Mouse (Mus musculus): ENCODE data around the gene Comp. TPM values are rescaled to one million over a fixed set of nuclear protein-coding genes. Genes with fewer than 3 reads are reported as not detected.

The Comp gene
- polyA plus RNA-seq, 1 experiment from 2014 or later = 2.7 TPM

- H3K9ac ChIP-seq = no peak overlapping the region
- H3K36me3 ChIP-seq = peaks cover 100% of the 10 kb centered on the region
- no peak overlapping the region for H3K4me2 ChIP-seq
- H3K4me3 ChIP-seq = no peak overlapping the region
- H3K27me3 ChIP-seq (replicated peaks) = no peaks in the 10 kb centered on the region
- ATAC-seq (ENCODE audit: insufficient number of reproducible peaks, low FRiP score) = no peak
- H3K27ac ChIP-seq (ENCODE audit: poor library complexity, severe bottlenecking) = no peak overlapping the region
- H3K9me3 ChIP-seq (replicated peaks) = no peaks in the 10 kb centered on the region
- WGBS = 88% methylated on average over 7 of the region's 7 CpGs
- H3K4me1 ChIP-seq (replicated peaks) = 0 out of 2 replicates have a peak, but pooled peaks cover 7% of the 10 kb centered on the region
Observed at GRCm38 (mm10) chr8:70338931-70339330, 34.4 kb upstream of the Comp start.

DNA sequence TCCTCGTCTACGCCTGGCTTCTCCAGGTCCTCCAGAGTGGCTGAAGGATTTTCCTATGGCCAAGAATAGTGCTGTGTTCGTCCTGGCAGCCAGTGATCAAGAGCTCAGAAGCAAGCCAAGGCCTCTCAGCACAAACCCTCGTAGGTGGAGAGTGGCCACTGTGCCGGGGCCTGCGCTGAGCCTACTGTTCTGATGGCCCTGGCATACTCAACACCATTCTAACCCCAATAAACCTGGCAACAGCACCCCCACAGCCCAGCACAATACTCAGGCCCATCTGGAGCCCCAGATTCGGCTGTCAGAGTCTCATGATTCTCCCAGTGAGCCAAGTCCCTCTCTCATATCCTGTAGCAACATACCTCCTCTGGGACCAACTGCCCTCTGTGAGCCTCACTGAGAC, 32.7 kb upstream of the Comp start:
- 87% methylated on average over 7 of the region's 7 CpGs for WGBS
- no peak overlapping the region; the same call in 1 of the 2 replicates for H3K9ac ChIP-seq

DNA sequence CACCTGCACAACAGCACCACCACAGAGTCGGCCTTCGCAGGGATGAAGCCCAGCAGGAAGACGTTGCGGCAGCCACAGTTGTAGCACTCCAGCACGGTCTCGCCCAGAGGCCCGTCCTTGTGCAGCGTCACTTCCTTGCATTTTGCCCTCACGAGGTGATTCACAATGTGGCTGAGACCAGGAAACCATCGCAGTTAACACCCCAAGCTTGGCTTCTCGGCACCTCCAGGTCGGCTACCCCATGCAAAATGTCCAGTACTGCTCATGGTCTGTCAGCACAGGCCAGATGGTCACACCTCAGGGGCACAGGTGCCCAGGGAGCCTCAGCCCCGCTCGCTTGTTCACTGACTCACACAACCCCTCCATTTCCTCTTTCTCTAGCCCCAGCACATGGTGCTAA, 31.4 kb upstream of the Comp start:
- Histone ChIP-seq H3K27ac (ENCODE audit: poor library complexity, severe bottlenecking) (no peak overlapping the region), H3K4me2 (no peak overlapping the region), H3K4me3 (no peak overlapping the region), H3K9me3 (replicated peaks) (no peaks in the 10 kb centered on the region), H3K9ac (no peak overlapping the region), H3K36me3 (peaks cover 85% of the 10 kb centered on the region), H3K4me1 (replicated peaks) (peaks cover 13% of the 10 kb centered on the region; the same call in 1 of the 2 replicates), H3K27me3 (replicated peaks) (no peaks in the 10 kb centered on the region)
- 90% methylated on average over 14 of the region's 14 CpGs for WGBS
- ATAC-seq (ENCODE audit: insufficient number of reproducible peaks, low FRiP score) = no peak

More for the DNA sequence above, 32.7 kb upstream of the Comp start:
- no peak for ATAC-seq (ENCODE audit: insufficient number of reproducible peaks, low FRiP score)
- Histone ChIP-seq H3K27me3 (replicated peaks) (no peaks in the 10 kb centered on the region), H3K27ac (ENCODE audit: poor library complexity, severe bottlenecking) (no peak overlapping the region), H3K9me3 (replicated peaks) (no peaks in the 10 kb centered on the region), H3K4me2 (no peak overlapping the region), H3K4me3 (no peak overlapping the region), H3K4me1 (replicated peaks) (peaks cover 13% of the 10 kb centered on the region; the same call in 1 of the 2 replicates), H3K36me3 (peaks cover 88% of the 10 kb centered on the region)

- ATAC-seq (ENCODE audit: insufficient number of reproducible peaks, low FRiP score) = no peak
- Histone ChIP-seq H3K4me1 (replicated peaks) (peaks cover 15% of the 10 kb centered on the region; the same call in 1 of the 2 replicates), H3K27ac (ENCODE audit: poor library complexity, severe bottlenecking) (no peak overlapping the region), H3K36me3 (peaks cover 76% of the 10 kb centered on the region), H3K4me2 (no peak overlapping the region), H3K4me3 (no peak overlapping the region), H3K9ac (no peak overlapping the region), H3K27me3 (replicated peaks) (no peaks in the 10 kb centered on the region), H3K9me3 (replicated peaks) (no peaks in the 10 kb centered on the region)
- 87% methylated on average over 7 of the region's 7 CpGs for WGBS
Observed at GRCm38 (mm10) chr8:70343076-70343475, 30.3 kb upstream of the Comp start.

- H3K9me3 ChIP-seq (replicated peaks) = no peaks in the 10 kb centered on the region
- H3K9ac ChIP-seq = no peak overlapping the region
- peaks cover 76% of the 10 kb centered on the region for H3K36me3 ChIP-seq
- 0 out of 2 replicates have a peak, but pooled peaks have one; percentile 27 for ATAC-seq (ENCODE audit: insufficient number of reproducible peaks, low FRiP score)
- WGBS = 61% methylated on average over 6 of the region's 6 CpGs
- H3K27me3 ChIP-seq (replicated peaks) = no peaks in the 10 kb centered on the region
- peaks cover 21% of the 10 kb centered on the region for H3K4me1 ChIP-seq (replicated peaks)
- no peak overlapping the region for H3K27ac ChIP-seq (ENCODE audit: poor library complexity, severe bottlenecking)
- H3K4me3 ChIP-seq = no peak overlapping the region
- H3K4me2 ChIP-seq = no peak overlapping the region
Observed at GRCm38 (mm10) chr8:70343696-70344095, 29.7 kb upstream of the Comp start.

GRCm38 (mm10) chr8:70344279-70344678, 29.1 kb upstream of the Comp start:
- no peak for ATAC-seq (ENCODE audit: insufficient number of reproducible peaks, low FRiP score)
- 81% methylated on average over 2 of the region's 2 CpGs for WGBS
- H3K36me3 ChIP-seq = peaks cover 76% of the 10 kb centered on the region
- no peak overlapping the region for H3K9ac ChIP-seq
- H3K4me2 ChIP-seq = no peak overlapping the region
- no peaks in the 10 kb centered on the region for H3K27me3 ChIP-seq (replicated peaks)
- H3K4me1 ChIP-seq (replicated peaks) = peaks cover 27% of the 10 kb centered on the region
- H3K4me3 ChIP-seq = no peak overlapping the region
- H3K27ac ChIP-seq (ENCODE audit: poor library complexity, severe bottlenecking) = no peak overlapping the region
- no peaks in the 10 kb centered on the region for H3K9me3 ChIP-seq (replicated peaks)

DNA sequence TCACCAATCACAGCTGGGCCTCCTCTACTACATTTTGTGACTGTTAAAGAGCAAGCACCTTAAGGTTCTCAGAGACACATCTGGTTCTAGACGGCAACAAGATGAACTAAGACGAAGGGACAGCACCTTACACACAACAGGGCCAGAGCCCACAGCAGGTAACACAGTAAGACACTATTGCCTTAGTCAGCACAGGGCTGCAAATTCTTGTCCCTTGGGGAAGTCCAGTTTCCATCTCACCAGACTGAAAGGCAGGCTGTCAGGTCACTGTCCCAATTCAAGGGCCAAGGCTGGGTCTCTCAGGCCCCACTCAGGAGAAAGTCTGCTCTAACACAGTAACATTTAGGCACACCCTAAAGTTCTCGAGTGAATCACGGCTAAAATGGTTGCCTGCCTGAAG, 25.9 kb upstream of the Comp start:
- no peak overlapping the region for H3K27ac ChIP-seq (ENCODE audit: poor library complexity, severe bottlenecking)
- H3K9me3 ChIP-seq (replicated peaks) = no peaks in the 10 kb centered on the region
- peaks cover 53% of the 10 kb centered on the region for H3K36me3 ChIP-seq
- H3K4me2 ChIP-seq = no peak overlapping the region
- peaks cover 51% of the 10 kb centered on the region for H3K4me1 ChIP-seq (replicated peaks)
- no peak overlapping the region for H3K9ac ChIP-seq
- no peaks in the 10 kb centered on the region for H3K27me3 ChIP-seq (replicated peaks)
- ATAC-seq (ENCODE audit: insufficient number of reproducible peaks, low FRiP score) = no peak
- H3K4me3 ChIP-seq = no peak overlapping the region
- 86% methylated on average over 4 of the region's 4 CpGs for WGBS

DNA sequence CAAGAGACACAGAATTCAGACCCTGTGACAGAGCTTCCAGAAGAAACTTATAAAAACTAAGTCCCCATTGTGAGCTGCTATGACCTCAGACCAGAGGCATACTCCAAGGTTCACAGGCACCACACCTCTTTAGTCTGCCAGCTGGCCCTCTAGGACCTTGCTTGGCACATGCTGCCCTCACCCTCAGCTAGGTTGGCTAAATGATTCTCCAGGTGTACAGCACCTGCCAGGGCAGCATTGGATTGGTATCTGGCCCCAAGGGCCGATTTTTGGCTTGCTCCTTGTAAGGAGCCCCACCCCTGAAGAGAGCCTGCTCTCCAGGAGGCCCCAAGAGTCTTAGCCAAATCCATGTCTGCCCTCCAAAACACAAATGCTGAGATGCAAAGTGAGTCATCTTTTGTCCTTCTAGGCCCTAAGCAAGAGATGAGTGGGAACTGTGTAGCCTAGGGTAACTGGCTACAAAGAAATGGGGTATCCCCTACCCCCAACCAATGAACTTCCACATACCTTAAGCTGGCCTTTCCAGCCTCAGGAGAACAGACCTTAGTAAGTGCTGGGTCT, 25.4 kb upstream of the Comp start:
- H3K27ac ChIP-seq (ENCODE audit: poor library complexity, severe bottlenecking) = no peak overlapping the region

DNA sequence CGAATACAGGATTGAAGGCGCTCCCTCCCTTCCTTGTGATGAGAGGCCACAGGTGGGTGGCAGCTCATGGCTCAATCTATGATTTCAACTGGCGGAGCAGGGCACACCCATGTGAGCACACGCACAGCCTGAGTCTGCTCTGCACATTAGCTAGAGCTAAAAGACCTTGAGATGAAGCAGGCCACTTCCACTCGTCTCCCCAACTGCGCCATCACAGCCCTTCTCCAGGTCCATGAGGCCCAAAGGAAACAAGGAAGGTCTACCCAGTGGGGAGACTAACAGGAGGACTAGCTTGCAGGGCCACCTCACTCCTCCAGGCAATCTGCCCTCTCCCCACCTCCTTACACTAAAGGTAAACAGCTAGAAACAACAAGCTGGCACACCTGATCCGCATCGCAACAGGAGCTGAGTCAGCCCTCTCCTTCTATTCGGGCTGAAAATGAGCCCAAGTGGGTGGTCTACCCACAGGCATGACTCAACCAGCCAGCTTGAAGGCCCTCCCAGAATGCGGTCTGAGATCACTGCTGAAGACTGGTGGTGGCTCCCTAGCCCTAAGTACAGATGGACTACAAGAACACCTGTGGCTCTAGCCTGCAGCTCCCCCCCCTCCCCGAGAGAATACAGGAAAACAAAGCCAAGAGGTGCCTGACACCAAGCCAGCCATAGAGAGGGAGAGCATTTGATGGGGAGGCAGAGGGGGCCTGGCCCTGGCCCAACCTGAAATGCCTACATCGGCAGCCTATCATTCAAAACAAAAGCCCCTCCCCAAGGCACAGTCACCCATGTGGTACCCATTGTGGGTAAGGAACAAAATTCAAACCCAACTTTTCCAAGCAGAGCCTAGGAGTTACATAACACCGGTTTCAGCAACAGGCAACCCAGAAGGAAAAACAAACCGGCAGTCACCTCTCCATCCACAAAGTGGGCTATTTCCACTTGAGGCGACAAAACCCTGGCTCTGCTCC, 22.0 kb upstream of the Comp start:
- Histone ChIP-seq H3K9ac (peak overlapping the region; percentile 98), H3K4me3 (peak overlapping the region; percentile 96), H3K9me3 (replicated peaks) (no peaks in the 10 kb centered on the region), H3K27me3 (replicated peaks) (no peaks in the 10 kb centered on the region), H3K4me2 (peak overlapping the region; percentile 99), H3K27ac (ENCODE audit: poor library complexity, severe bottlenecking) (peak overlapping the region; percentile 10; the same call in 1 of the 2 replicates), H3K36me3 (peaks cover 27% of the 10 kb centered on the region), H3K4me1 (replicated peaks) (peaks cover 54% of the 10 kb centered on the region)
- no peak for ATAC-seq (ENCODE audit: insufficient number of reproducible peaks, low FRiP score)
- WGBS = 53% methylated on average over 15 of the region's 15 CpGs

More for the DNA sequence above, 25.4 kb upstream of the Comp start:
- H3K4me2 ChIP-seq = no peak overlapping the region
- H3K27me3 ChIP-seq (replicated peaks) = no peaks in the 10 kb centered on the region
- peaks cover 48% of the 10 kb centered on the region for H3K36me3 ChIP-seq
- H3K4me1 ChIP-seq (replicated peaks) = peaks cover 51% of the 10 kb centered on the region
- no peaks in the 10 kb centered on the region for H3K9me3 ChIP-seq (replicated peaks)
- H3K9ac ChIP-seq = no peak overlapping the region
- no peak overlapping the region for H3K4me3 ChIP-seq
- no peak for ATAC-seq (ENCODE audit: insufficient number of reproducible peaks, low FRiP score)
- 78% methylated on average over 1 of the region's 1 CpGs for WGBS

- no peak for ATAC-seq (ENCODE audit: insufficient number of reproducible peaks, low FRiP score)
- H3K27ac ChIP-seq (ENCODE audit: poor library complexity, severe bottlenecking) = no peak overlapping the region
- 0 out of 2 replicates have a peak, but pooled peaks cover 2% of the 10 kb centered on the region for H3K9me3 ChIP-seq (replicated peaks)
- H3K4me3 ChIP-seq = peak overlapping the region; percentile 96
- peak overlapping the region; percentile 98 for H3K9ac ChIP-seq
- WGBS = 30% methylated on average over 3 of the region's 3 CpGs
- H3K4me2 ChIP-seq = peak overlapping the region; percentile 99
- H3K4me1 ChIP-seq (replicated peaks) = peaks cover 54% of the 10 kb centered on the region
- peaks cover 23% of the 10 kb centered on the region for H3K36me3 ChIP-seq
- no peaks in the 10 kb centered on the region for H3K27me3 ChIP-seq (replicated peaks)
Observed at GRCm38 (mm10) chr8:70352000-70352384, 21.4 kb upstream of the Comp start.

DNA sequence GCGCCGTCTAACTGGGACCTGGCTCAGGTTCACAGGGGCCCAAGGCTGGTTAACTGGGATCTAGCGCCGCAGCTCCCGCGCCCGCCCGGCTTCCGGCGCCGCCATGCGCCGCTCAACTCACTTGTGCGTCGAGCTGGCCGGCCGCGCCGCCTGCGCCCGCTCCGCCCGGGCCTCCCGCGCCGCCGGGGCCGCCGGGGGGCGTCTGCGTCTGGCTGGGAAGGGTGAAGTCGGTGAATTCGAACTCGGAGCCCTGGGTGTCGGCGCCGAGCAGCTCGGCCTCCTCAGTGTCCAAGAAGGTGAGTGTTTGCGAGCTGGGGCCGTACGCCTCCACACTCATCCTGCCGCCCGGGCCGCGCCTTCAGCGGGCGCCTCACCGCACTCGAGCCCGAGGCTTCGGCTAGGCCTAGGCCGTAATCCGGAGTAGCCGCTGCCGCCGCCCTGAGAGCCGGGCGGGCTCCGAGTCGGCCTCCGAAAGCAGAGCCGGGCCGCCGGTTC, 20.7 kb upstream of the Comp start:
- Histone ChIP-seq H3K4me3 (peak overlapping the region; percentile 96), H3K9ac (peak overlapping the region; percentile 98), H3K27ac (ENCODE audit: poor library complexity, severe bottlenecking) (peak overlapping the region; percentile 79), H3K4me2 (peak overlapping the region; percentile 99), H3K9me3 (replicated peaks) (0 out of 2 replicates have a peak, but pooled peaks cover 2% of the 10 kb centered on the region), H3K27me3 (replicated peaks) (no peaks in the 10 kb centered on the region), H3K4me1 (replicated peaks) (peaks cover 54% of the 10 kb centered on the region), H3K36me3 (peaks cover 23% of the 10 kb centered on the region)
- ATAC-seq (ENCODE audit: insufficient number of reproducible peaks, low FRiP score) = peak; percentile 43
- WGBS = 0% methylated on average over 63 of the region's 64 CpGs
